ENCODE assay signal across 28 mouse cellular contexts in the genomic region with DNA sequence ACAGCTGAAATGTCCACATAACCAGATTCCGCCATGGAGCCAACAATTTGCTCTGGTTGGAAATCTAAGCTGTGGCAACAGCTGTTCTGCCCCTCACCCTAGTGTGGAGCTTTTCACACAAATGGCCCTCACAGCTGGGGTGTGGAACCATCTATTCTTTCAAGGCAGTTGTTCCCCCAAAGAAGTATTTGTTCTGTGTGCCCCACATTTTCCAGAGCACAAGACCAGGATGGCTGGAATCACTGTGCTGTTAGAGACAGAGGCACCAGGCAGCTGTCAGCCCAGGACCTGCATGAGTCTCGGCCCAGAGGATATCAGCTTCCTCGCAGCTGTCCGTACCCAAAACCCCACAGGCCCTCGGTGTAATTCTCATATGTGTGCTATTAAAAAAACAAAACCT.
DNase-seq lines count a peak whose midpoint lies in the region; ATAC-seq and TF ChIP-seq lines count a peak whose summit lies in the region.
"Had no signal": no experiment of that assay in that cellular context is flagged by ENCODE, and none has a peak within 500 bp of the region (broad histone marks: within the 10 kb centered on the region; RNA-seq: fewer than 3 reads in every experiment).

No protein-coding gene starts in this region.

- 75% methylated on average over 5 of the region's 5 CpGs for WGBS in limb, embryonic 12.5 days
- WGBS in limb, embryonic 10.5 days, result 82% methylated on average over 5 of the region's 5 CpGs
- WGBS in forebrain, embryonic 15.5 days, result 86% methylated on average over 5 of the region's 5 CpGs

- H3K79me2 ChIP-seq in myocyte (ENCODE audit: control insufficient read depth, insufficient read depth), result no peaks in the 10 kb centered on the region

- peak; percentile 71; the same call in 1 of the 2 replicates for ATAC-seq in limb, embryonic 12.5 days (ENCODE audit: insufficient number of reproducible peaks, insufficient read depth, low FRiP score, low TSS enrichment, low read depth)
- ATAC-seq in forebrain, embryonic 15.5 days (replicated peaks), result no peak
- ATAC-seq: inflammation-experienced regulatory T-cells, adult 6 months; liver, embryonic 12.5 days; liver, postnatal 0 days; Patski had no signal

- no peaks in the 10 kb centered on the region for H3K4me1 ChIP-seq in limb, embryonic 12.5 days (replicated peaks)
- H3K4me1 ChIP-seq in limb, embryonic 10.5 days, result no peaks in the 10 kb centered on the region
- H3K4me1 ChIP-seq in forebrain, embryonic 15.5 days, result no peaks in the 10 kb centered on the region
- H3K4me1 ChIP-seq: hindbrain, embryonic 15.5 days; liver, embryonic 12.5 days; neural tube, embryonic 12.5 days had no signal

- no peaks in the 10 kb centered on the region for H3K36me3 ChIP-seq in limb, embryonic 12.5 days
- no peaks in the 10 kb centered on the region for H3K36me3 ChIP-seq in limb, embryonic 10.5 days
- no peaks in the 10 kb centered on the region for H3K36me3 ChIP-seq in myocyte (ENCODE audit: control insufficient read depth, insufficient read depth)
- no peaks in the 10 kb centered on the region for H3K36me3 ChIP-seq in forebrain, embryonic 15.5 days
- H3K36me3 ChIP-seq: hindbrain, embryonic 10.5 days; hindbrain, embryonic 15.5 days; liver, embryonic 12.5 days; neural tube, embryonic 12.5 days had no signal

- TF ChIP-seq POLR2A in myocyte (IDR thresholded peaks at IDR 0.05; ENCODE audit: insufficient read length, low read depth), result no peak

- no peaks in the 10 kb centered on the region for H3K9me3 ChIP-seq in limb, embryonic 12.5 days
- H3K9me3 ChIP-seq in limb, embryonic 10.5 days (replicated peaks), result no peaks in the 10 kb centered on the region
- no peaks in the 10 kb centered on the region for H3K9me3 ChIP-seq in forebrain, embryonic 15.5 days
- H3K9me3 ChIP-seq: hindbrain, embryonic 10.5 days; hindbrain, embryonic 15.5 days; liver, embryonic 12.5 days; neural tube, embryonic 12.5 days had no signal

- no peak overlapping the region for H3K9ac ChIP-seq in limb, embryonic 12.5 days (replicated peaks)
- no peak overlapping the region for H3K9ac ChIP-seq in forebrain, embryonic 15.5 days (replicated peaks)
- H3K9ac ChIP-seq: hindbrain, embryonic 15.5 days; liver, embryonic 12.5 days; liver, postnatal 0 days; neural tube, embryonic 12.5 days had no signal

- no peak overlapping the region for H3K27ac ChIP-seq in limb, embryonic 12.5 days
- no peak overlapping the region for H3K27ac ChIP-seq in limb, embryonic 10.5 days
- H3K27ac ChIP-seq in forebrain, embryonic 15.5 days (replicated peaks), result no peak overlapping the region
- H3K27ac ChIP-seq: hindbrain, embryonic 15.5 days; liver, embryonic 12.5 days; neural tube, embryonic 12.5 days had no signal

- no peak overlapping the region for H3K4me2 ChIP-seq in limb, embryonic 12.5 days
- H3K4me2 ChIP-seq in myocyte (ENCODE audit: low read depth), result peak overlapping the region; percentile 0
- no peak overlapping the region for H3K4me2 ChIP-seq in forebrain, embryonic 15.5 days (replicated peaks)
- H3K4me2 ChIP-seq: hindbrain, embryonic 15.5 days; liver, embryonic 12.5 days; neural tube, embryonic 12.5 days had no signal

- no peak overlapping the region for H3ac ChIP-seq in myocyte (ENCODE audit: control insufficient read depth, insufficient read length)

- H3K4me3 ChIP-seq in limb, embryonic 12.5 days (replicated peaks), result no peak overlapping the region
- H3K4me3 ChIP-seq in limb, embryonic 10.5 days, result no peak overlapping the region
- H3K4me3 ChIP-seq in myocyte, result no peak overlapping the region
- H3K4me3 ChIP-seq in forebrain, embryonic 15.5 days, result no peak overlapping the region
- H3K4me3 ChIP-seq: erythroblast, embryonic 14.5 days; hindbrain, embryonic 10.5 days; hindbrain, embryonic 15.5 days; liver, embryonic 12.5 days; megakaryocyte, embryonic 14.5 days; neural tube, embryonic 12.5 days had no signal

- no peaks in the 10 kb centered on the region for H3K27me3 ChIP-seq in limb, embryonic 12.5 days
- no peaks in the 10 kb centered on the region for H3K27me3 ChIP-seq in limb, embryonic 10.5 days (ENCODE audit: low read depth, poor library complexity, severe bottlenecking)
- H3K27me3 ChIP-seq in myocyte (ENCODE audit: control insufficient read depth, insufficient read depth, insufficient read length), result no peaks in the 10 kb centered on the region
- H3K27me3 ChIP-seq in forebrain, embryonic 15.5 days, result no peaks in the 10 kb centered on the region
- H3K27me3 ChIP-seq: hindbrain, embryonic 15.5 days; liver, embryonic 12.5 days; megakaryocyte, embryonic 14.5 days; neural tube, embryonic 12.5 days; Patski had no signal

- peak; percentile 9 for DNase-seq in gastrocnemius, adult 18-20 months (ENCODE audit: low spot score)
- DNase-seq in gastrocnemius, postnatal 10 days, result no peak
- no peak for DNase-seq in limb, embryonic 10.5 days (ENCODE audit: low spot score)
- peak; percentile 30 for DNase-seq in gastrocnemius, postnatal 25 days
- no peak for DNase-seq in adrenal gland, postnatal 10 days
- DNase-seq: adrenal gland, postnatal 36 days; cerebellum, adult 2 months; cerebellum, postnatal 14 days; heart, postnatal 14 days; kidney, adult 11 months; kidney, postnatal 14 days; liver, postnatal 0 days; lung, postnatal 36 days; midbrain, embryonic 14.5 days; right cerebral cortex, postnatal 4 days; thymus, adult 2 months; thymus, postnatal 36 days had no signal

TF ChIP-seq in myocyte, 11 proteins besides CTCF, POLR2A, EP300 and RAD21:
- TF ChIP-seq E2F4 (IDR thresholded peaks at IDR 0.05; ENCODE audit: insufficient read depth), result no peak
- peak; percentile 91 for TF ChIP-seq TCF3 (IDR thresholded peaks at IDR 0.05; ENCODE audit: insufficient read length, low read depth)
- peak; percentile 98 for TF ChIP-seq TCF12 (IDR thresholded peaks at IDR 0.05; ENCODE audit: insufficient read depth, poor library complexity, severe bottlenecking)
- no peak for TF ChIP-seq USF1 (IDR thresholded peaks at IDR 0.05; ENCODE audit: low read depth)
- TF ChIP-seq MYOG (IDR thresholded peaks at IDR 0.05; ENCODE audit: control insufficient read depth in 1 of 3, insufficient read depth in 1 of 3, insufficient read length in 2 of 3, low read depth in 2 of 3), result peak; percentile 94 to 97 (median 96)
- TF ChIP-seq MYOD1 (IDR thresholded peaks at IDR 0.05; ENCODE audit: control insufficient read depth in 1 of 3, insufficient read length in 2 of 3, low read depth in 2 of 3), result peak; percentile 87 to 94 (median 87)
- TF ChIP-seq MAX (IDR thresholded peaks at IDR 0.05; ENCODE audit: low read depth), result no peak

Comparison
In these comparisons a context has a peak if more than half of its experiments do, and no peak if none do; other contexts are left out.
1. DNase-seq: peak in gastrocnemius, adult 18-20 months (single experiment) and gastrocnemius, postnatal 25 days (single experiment); none in gastrocnemius, postnatal 10 days (single experiment), limb, embryonic 10.5 days (single experiment) and adrenal gland, postnatal 10 days (single experiment).